Mouse (Mus musculus): ENCODE results near the gene Fbxo8.
A peak's percentile ranks its signal among the peaks of the same experiment; 100 is the strongest.

The Fbxo8 gene

GRCm38 (mm10) chr8:56550558-56551360 lies at the start of gene Fbxo8, which contains the start of gene Cep44:
Gene Fbxo8 (plus strand): TSS chr8:56551090.
Gene Cep44 (minus strand): TSS chr8:56551047.
- peak; percentile 84 for DNase-seq (ENCODE audit: extremely low spot score, low read depth, low spot score)

GRCm38 (mm10) chr8:56501911-56502310 lies 49.0 kb upstream of the Fbxo8 start:
- DNase-seq (ENCODE audit: extremely low spot score, low read depth, low spot score), result no peak

GRCm38 (mm10) chr8:56508318-56508951 lies 42.5 kb upstream of the Fbxo8 start:
- no peak for DNase-seq (ENCODE audit: extremely low spot score, low read depth, low spot score)

GRCm38 (mm10) chr8:56508952-56509479 lies 41.9 kb upstream of the Fbxo8 start:
- no peak for DNase-seq (ENCODE audit: extremely low spot score, low read depth, low spot score)

- DNase-seq (ENCODE audit: extremely low spot score, low read depth, low spot score), result no peak
Measured at GRCm38 (mm10) chr8:56518848-56519247, 32.0 kb upstream of the Fbxo8 start.

- no peak for DNase-seq (ENCODE audit: extremely low spot score, low read depth, low spot score)
Measured at GRCm38 (mm10) chr8:56520249-56520648, 30.6 kb upstream of the Fbxo8 start.

- no peak for DNase-seq (ENCODE audit: extremely low spot score, low read depth, low spot score)
Measured at GRCm38 (mm10) chr8:56521051-56521450, 29.8 kb upstream of the Fbxo8 start.

- no peak for DNase-seq (ENCODE audit: extremely low spot score, low read depth, low spot score)
Measured at GRCm38 (mm10) chr8:56528869-56529268, 22.0 kb upstream of the Fbxo8 start.

- no peak for DNase-seq (ENCODE audit: extremely low spot score, low read depth, low spot score)
Measured at GRCm38 (mm10) chr8:56530359-56530758, 20.5 kb upstream of the Fbxo8 start.

GRCm38 (mm10) chr8:56540706-56541105 lies 10.2 kb upstream of the Fbxo8 start:
- no peak for DNase-seq (ENCODE audit: extremely low spot score, low read depth, low spot score)

GRCm38 (mm10) chr8:56547866-56548265 lies 3.0 kb upstream of the Fbxo8 start:
- no peak for DNase-seq (ENCODE audit: extremely low spot score, low read depth, low spot score)

GRCm38 (mm10) chr8:56551361-56551852 lies 517 bp downstream of the Fbxo8 start:
- DNase-seq (ENCODE audit: extremely low spot score, low read depth, low spot score), result peak; percentile 79

- no peak for DNase-seq (ENCODE audit: extremely low spot score, low read depth, low spot score)
Measured at GRCm38 (mm10) chr8:56552045-56552444, 1.2 kb downstream of the Fbxo8 start.

GRCm38 (mm10) chr8:56552551-56553103 lies 1.7 kb downstream of the Fbxo8 start:
- no peak for DNase-seq (ENCODE audit: extremely low spot score, low read depth, low spot score)

- DNase-seq (ENCODE audit: extremely low spot score, low read depth, low spot score), result no peak
Measured at GRCm38 (mm10) chr8:56564399-56565047, 13.6 kb downstream of the Fbxo8 start.

- DNase-seq (ENCODE audit: extremely low spot score, low read depth, low spot score), result no peak
Measured at GRCm38 (mm10) chr8:56566856-56567255, 16.0 kb downstream of the Fbxo8 start.

- no peak for DNase-seq (ENCODE audit: extremely low spot score, low read depth, low spot score)
Measured at GRCm38 (mm10) chr8:56580918-56581317, 30.0 kb downstream of the Fbxo8 start.

- DNase-seq (ENCODE audit: extremely low spot score, low read depth, low spot score), result no peak
Measured at GRCm38 (mm10) chr8:56582841-56583240, 32.0 kb downstream of the Fbxo8 start.

- DNase-seq (ENCODE audit: extremely low spot score, low read depth, low spot score), result no peak
Measured at GRCm38 (mm10) chr8:56589004-56589403, 38.1 kb downstream of the Fbxo8 start.

- no peak for DNase-seq (ENCODE audit: extremely low spot score, low read depth, low spot score)
Measured at GRCm38 (mm10) chr8:56591084-56591483, 40.2 kb downstream of the Fbxo8 start.

GRCm38 (mm10) chr8:56591502-56591901 lies 40.6 kb downstream of the Fbxo8 start:
- no peak for DNase-seq (ENCODE audit: extremely low spot score, low read depth, low spot score)

Data from hindlimb bud, embryonic 11.5 days (tissue).